Mouse (Mus musculus) embryonic facial prominence, embryonic 10.5 days (tissue): ENCODE results near the gene Iqck. TPM values are rescaled to one million over a fixed set of nuclear protein-coding genes. Genes with fewer than 3 reads are reported as not detected.

Source experiments
- DNase-seq: peaks from one replicate; pipeline ENCODE4 v3.0.0-alpha.2; 2017; ENCODE audit warnings: low spot score
- H3K27ac ChIP-seq: fragments of 300-500 bp; sonication (generic); replicated peaks from 2 replicates; pipeline ENCODE4 v1.5.1; 2016; ENCODE audit warnings: mild to moderate bottlenecking
- H3K27me3 ChIP-seq: fragments of 300-500 bp; sonication (generic); replicated peaks from 2 replicates; pipeline ENCODE4 v1.6.1; 2016; ENCODE audit warnings: low read depth, mild to moderate bottlenecking; ENCODE audit not compliant: poor library complexity, severe bottlenecking
- H3K36me3 ChIP-seq: fragments of 300-500 bp; sonication (generic); replicated peaks from 2 replicates; pipeline ENCODE4 v1.6.1; 2016; ENCODE audit warnings: mild to moderate bottlenecking, moderate library complexity
- H3K4me1 ChIP-seq: fragments of 300-500 bp; sonication (generic); 2 replicates; pipeline ENCODE4 v1.6.1; 2016
- H3K4me3 ChIP-seq: fragments of 300-500 bp; sonication (generic); 2 replicates; pipeline ENCODE4 v1.5.1; 2016; ENCODE audit warnings: mild to moderate bottlenecking, moderate library complexity
- H3K9me3 ChIP-seq: fragments of 300-500 bp; sonication (generic); 2 replicates; pipeline ENCODE4 v1.6.1; 2016; ENCODE audit warnings: mild to moderate bottlenecking
- WGBS: fragments of 180-500 bp; shearing (Covaris S2); methylation state at CpG from one replicate; pipeline ENCODE4 v1.1.7; 2016; 5-methylcytosine and 5-hydroxymethylcytosine counted together
- polyA plus RNA-seq: library from polyadenylated mRNA; unstranded; fragments of >200 nt; fragmentation: Nextera tagmentation; extraction: Ambion mirVana; gene quantifications from 2 replicates; pipeline ENCODE4 v1.2.1, GENCODE M21; 2016

Iqck gene
- polyA plus RNA-seq, 1 experiment from 2014 or later: 2.7 TPM

GRCm38 (mm10) chr7:119010854-119011529 is 155.4 kb downstream of the Iqck start:
- Histone ChIP-seq H3K9me3 (no peaks in the 10 kb centered on the region), H3K4me1 (no peaks in the 10 kb centered on the region), H3K4me3 (no peak overlapping the region), H3K27ac (no peak overlapping the region), H3K36me3 (no peaks in the 10 kb centered on the region), H3K27me3 (no peaks in the 10 kb centered on the region)
- DNase-seq: peak; percentile 76
- 15% methylated on average over 5 of the region's 5 CpGs for WGBS

DNA sequence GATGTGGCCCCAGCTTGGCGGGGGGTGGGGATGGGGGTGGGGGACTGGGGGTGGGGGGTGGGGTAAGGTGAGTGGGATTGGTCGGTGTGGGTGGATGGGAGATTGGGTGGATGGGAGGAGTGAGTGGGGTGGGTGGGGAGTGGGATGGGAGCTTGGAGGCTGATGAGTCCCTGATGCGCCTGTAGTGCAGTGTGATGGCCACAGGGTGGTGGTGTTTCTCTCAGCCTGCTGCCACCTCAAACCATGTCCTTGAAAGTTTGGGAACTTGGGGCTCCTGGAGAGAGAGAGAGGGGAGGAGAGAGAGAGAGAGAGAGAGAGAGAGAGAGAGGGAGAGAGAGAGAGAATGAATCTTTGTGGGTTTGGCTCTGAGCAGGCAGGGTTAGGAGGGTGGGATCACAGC is 160.2 kb downstream of the Iqck start:
- no peaks in the 10 kb centered on the region for H3K27me3 ChIP-seq
- 2% methylated on average over 3 of the region's 3 CpGs for WGBS
- H3K9me3 ChIP-seq: no peaks in the 10 kb centered on the region
- no peak overlapping the region for H3K4me3 ChIP-seq
- no peaks in the 10 kb centered on the region for H3K36me3 ChIP-seq
- no peak overlapping the region for H3K27ac ChIP-seq
- 0 out of 2 replicates have a peak, but pooled peaks cover 4% of the 10 kb centered on the region for H3K4me1 ChIP-seq
- DNase-seq: peak; percentile 62

DNA sequence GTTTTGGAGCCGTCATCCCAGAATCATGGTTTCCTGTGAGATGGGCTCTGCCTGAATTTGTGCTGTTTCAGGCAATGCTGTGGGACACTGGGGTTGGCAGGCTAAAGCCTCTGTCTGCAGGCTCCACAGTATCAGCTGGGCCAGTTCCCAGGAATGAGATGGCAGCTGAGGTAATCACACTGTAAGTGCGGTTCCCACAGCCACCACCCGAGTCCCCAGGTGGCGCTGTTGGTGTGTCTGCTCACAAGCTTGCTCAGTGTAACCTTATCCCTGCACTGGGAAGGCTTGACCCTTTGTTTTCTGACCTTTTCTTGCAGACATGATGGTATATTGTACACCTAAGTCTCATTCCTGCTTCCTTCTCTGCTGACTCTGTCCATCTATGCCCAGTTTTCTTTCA is 164.0 kb downstream of the Iqck start:
- no peak overlapping the region for H3K27ac ChIP-seq
- H3K4me3 ChIP-seq: no peak overlapping the region
- no peaks in the 10 kb centered on the region for H3K9me3 ChIP-seq
- H3K36me3 ChIP-seq: no peaks in the 10 kb centered on the region
- WGBS: 17% methylated on average over 4 of the region's 4 CpGs
- no peaks in the 10 kb centered on the region for H3K27me3 ChIP-seq
- peak; percentile 80 for DNase-seq
- H3K4me1 ChIP-seq: 0 out of 2 replicates have a peak, but pooled peaks cover 7% of the 10 kb centered on the region

Other genes with a start within 250 kb of the Iqck start
- 65.1 and 68.7 TPM in 2 replicates for gene Gde1, start 150.0 kb upstream of the Iqck start, polyA plus RNA-seq
- 34.3 and 37.2 TPM in 2 replicates for gene Ccp110, start 143.2 kb upstream of the Iqck start, polyA plus RNA-seq
- gene Vps35l, start 115.5 kb upstream of the Iqck start, polyA plus RNA-seq: 69.1 and 70.0 TPM in 2 replicates
- 161 and 162 TPM in 2 replicates for gene Knop1, start 502 bp downstream of the Iqck start, polyA plus RNA-seq
- gene Gprc5b, start 139.5 kb downstream of the Iqck start, polyA plus RNA-seq: 7.2 and 8.2 TPM in 2 replicates